Mouse (Mus musculus): ENCODE results near the gene Klhl25.

GRCm38 (mm10) chr7:75893709-75894108, 45.6 kb downstream of the Klhl25 start:
- TF ChIP-seq EP300 (IDR thresholded peaks at IDR 0.05; ENCODE audit: low read depth), result no peak
- TF ChIP-seq CTCF (IDR thresholded peaks at IDR 0.05; ENCODE audit: low read depth), result no peak
